Mouse (Mus musculus) stomach, embryonic 14.5 days (tissue): Measurements from ENCODE around the gene Zdhhc25. TPM values are rescaled to one million over a fixed set of nuclear protein-coding genes. Genes with fewer than 3 reads are reported as not detected.

Experiments used
- ATAC-seq: fragments of 200-750 bp; cut with Nextera tagmentation; 2 replicates; pipeline ENCODE4 v1.8.0; 2017; ENCODE audit warnings: low read depth, moderate TSS enrichment; ENCODE audit not compliant: insufficient number of reproducible peaks, insufficient read depth, low FRiP score
- H3K27ac ChIP-seq: fragments of 300-500 bp; sonication (generic); 2 replicates; pipeline ENCODE4 v1.5.1; 2014; ENCODE audit warnings: mild to moderate bottlenecking, low read length, moderate library complexity, mixed read lengths
- H3K27me3 ChIP-seq: fragments of 300-500 bp; sonication (generic); 2 replicates; pipeline ENCODE4 v1.6.1; 2014; ENCODE audit warnings: low read length, control low read depth, mixed read lengths; ENCODE audit not compliant: control insufficient read depth, insufficient read depth
- H3K36me3 ChIP-seq: fragments of 300-500 bp; sonication (generic); 2 replicates; pipeline ENCODE4 v1.6.1; 2014; ENCODE audit warnings: mild to moderate bottlenecking, control low read depth, low read length, moderate library complexity, mixed read lengths; ENCODE audit not compliant: control insufficient read depth, insufficient read depth
- H3K4me1 ChIP-seq: fragments of 300-500 bp; sonication (generic); 2 replicates; pipeline ENCODE4 v1.6.1; 2014; ENCODE audit warnings: low read length, control low read depth, mixed read lengths; ENCODE audit not compliant: control insufficient read depth, insufficient read depth
- H3K4me2 ChIP-seq: fragments of 300-500 bp; sonication (generic); replicated peaks from 2 replicates; pipeline ENCODE4 v1.6.1; 2014; ENCODE audit warnings: low read depth, low read length, control low read depth
- H3K4me3 ChIP-seq: fragments of 300-500 bp; sonication (generic); 2 replicates; pipeline ENCODE4 v1.5.1; 2014; ENCODE audit warnings: low read depth, low read length, control low read depth
- H3K9ac ChIP-seq: fragments of 300-500 bp; sonication (generic); replicated peaks from 2 replicates; pipeline ENCODE4 v1.6.1; 2014; ENCODE audit warnings: low read depth, mild to moderate bottlenecking, control low read depth, low read length, moderate library complexity, mixed read lengths
- H3K9me3 ChIP-seq: fragments of 300-500 bp; sonication (generic); 2 replicates; pipeline ENCODE4 v1.6.1; 2016; ENCODE audit warnings: low read depth, low read length, control low read depth; ENCODE audit not compliant: control insufficient read depth
- WGBS: fragments of 180-500 bp; shearing (Covaris S2); extraction: QIAGEN DNeasy Blood & Tissue Kit; methylation state at CpG from one replicate; pipeline ENCODE4 v1.1.7; 2014; 5-methylcytosine and 5-hydroxymethylcytosine counted together
- polyA plus RNA-seq: library from polyadenylated mRNA; unstranded; fragments of >200 nt; fragmentation: Nextera tagmentation; extraction: Ambion mirVana; gene quantifications from 2 replicates; pipeline ENCODE4 v1.2.1, GENCODE M21; 2014

The Zdhhc25 gene
- polyA plus RNA-seq = not detected in 2 replicates

GRCm38 (mm10) chr15:88600002-88600401 is at the start of gene Zdhhc25:
Zdhhc25 (plus strand) TSS chr15:88600302.
- no peak within 1 kb of the TSS for H3K27ac ChIP-seq
- no peaks in the 10 kb centered on the region for H3K9me3 ChIP-seq
- H3K4me3 ChIP-seq = no peak within 1 kb of the TSS
- H3K36me3 ChIP-seq = no peaks in the 10 kb centered on the region
- no peak within 1 kb of the TSS for H3K9ac ChIP-seq
- no peak within 1 kb of the TSS for H3K4me2 ChIP-seq
- H3K27me3 ChIP-seq = no peaks in the 10 kb centered on the region
- no peak for ATAC-seq
- no peaks in the 10 kb centered on the region for H3K4me1 ChIP-seq
- 91% methylated on average over 4 of the region's 4 CpGs for WGBS

GRCm38 (mm10) chr15:88552852-88553251 is 47.2 kb upstream of the Zdhhc25 start:
- no peaks in the 10 kb centered on the region for H3K36me3 ChIP-seq
- H3K27ac ChIP-seq = no peak overlapping the region
- H3K4me2 ChIP-seq = no peak overlapping the region
- H3K9ac ChIP-seq = no peak overlapping the region
- H3K27me3 ChIP-seq = no peaks in the 10 kb centered on the region
- WGBS = 82% methylated on average over 9 of the region's 9 CpGs
- no peaks in the 10 kb centered on the region for H3K4me1 ChIP-seq
- no peak for ATAC-seq
- no peak overlapping the region for H3K4me3 ChIP-seq
- no peaks in the 10 kb centered on the region for H3K9me3 ChIP-seq

- H3K9ac ChIP-seq = no peak overlapping the region
- no peak for ATAC-seq
- no peak overlapping the region for H3K4me3 ChIP-seq
- no peaks in the 10 kb centered on the region for H3K4me1 ChIP-seq
- WGBS = 23% methylated on average over 8 of the region's 8 CpGs
- no peaks in the 10 kb centered on the region for H3K9me3 ChIP-seq
- H3K27ac ChIP-seq = no peak overlapping the region
- no peaks in the 10 kb centered on the region for H3K36me3 ChIP-seq
- H3K4me2 ChIP-seq = no peak overlapping the region
- no peaks in the 10 kb centered on the region for H3K27me3 ChIP-seq
Observed at GRCm38 (mm10) chr15:88555476-88555875, 44.6 kb upstream of the Zdhhc25 start.

GRCm38 (mm10) chr15:88560637-88561036 is 39.5 kb upstream of the Zdhhc25 start:
- H3K4me2 ChIP-seq = no peak overlapping the region
- H3K4me1 ChIP-seq = no peaks in the 10 kb centered on the region
- no peak overlapping the region for H3K9ac ChIP-seq
- no peaks in the 10 kb centered on the region for H3K36me3 ChIP-seq
- ATAC-seq = no peak
- H3K4me3 ChIP-seq = no peak overlapping the region
- WGBS = 45% methylated on average over 6 of the region's 6 CpGs
- H3K27me3 ChIP-seq = no peaks in the 10 kb centered on the region
- H3K27ac ChIP-seq = no peak overlapping the region
- no peaks in the 10 kb centered on the region for H3K9me3 ChIP-seq

- H3K4me1 ChIP-seq = no peaks in the 10 kb centered on the region
- no peak overlapping the region for H3K4me3 ChIP-seq
- H3K9me3 ChIP-seq = no peaks in the 10 kb centered on the region
- no peak overlapping the region for H3K9ac ChIP-seq
- no peak for ATAC-seq
- 4% methylated on average over 22 of the region's 22 CpGs for WGBS
- H3K27ac ChIP-seq = no peak overlapping the region
- no peak overlapping the region for H3K4me2 ChIP-seq
- H3K27me3 ChIP-seq = no peaks in the 10 kb centered on the region
- no peaks in the 10 kb centered on the region for H3K36me3 ChIP-seq
Observed at GRCm38 (mm10) chr15:88561058-88561730, 38.9 kb upstream of the Zdhhc25 start.

GRCm38 (mm10) chr15:88565307-88565706 is 34.8 kb upstream of the Zdhhc25 start:
- Histone ChIP-seq H3K36me3 (no peaks in the 10 kb centered on the region), H3K27ac (no peak overlapping the region), H3K27me3 (no peaks in the 10 kb centered on the region), H3K9ac (no peak overlapping the region), H3K9me3 (no peaks in the 10 kb centered on the region), H3K4me3 (no peak overlapping the region), H3K4me2 (no peak overlapping the region), H3K4me1 (no peaks in the 10 kb centered on the region)
- WGBS = 81% methylated on average over 9 of the region's 9 CpGs
- ATAC-seq = no peak

- no peak overlapping the region for H3K4me3 ChIP-seq
- no peak overlapping the region for H3K27ac ChIP-seq
- ATAC-seq = no peak
- no peaks in the 10 kb centered on the region for H3K9me3 ChIP-seq
- no peaks in the 10 kb centered on the region for H3K27me3 ChIP-seq
- H3K4me2 ChIP-seq = no peak overlapping the region
- no peaks in the 10 kb centered on the region for H3K36me3 ChIP-seq
- WGBS = 68% methylated on average over 4 of the region's 4 CpGs
- no peaks in the 10 kb centered on the region for H3K4me1 ChIP-seq
- H3K9ac ChIP-seq = no peak overlapping the region
Observed at GRCm38 (mm10) chr15:88565806-88566205, 34.3 kb upstream of the Zdhhc25 start.

- ATAC-seq = no peak
- H3K27ac ChIP-seq = no peak overlapping the region
- no peak overlapping the region for H3K4me2 ChIP-seq
Observed at GRCm38 (mm10) chr15:88570697-88571096, 29.4 kb upstream of the Zdhhc25 start.

GRCm38 (mm10) chr15:88579461-88579860 is 20.6 kb upstream of the Zdhhc25 start:
- H3K27ac ChIP-seq = no peak overlapping the region
- no peak overlapping the region for H3K4me2 ChIP-seq
- H3K9me3 ChIP-seq = no peaks in the 10 kb centered on the region
- H3K4me3 ChIP-seq = no peak overlapping the region
- H3K36me3 ChIP-seq = no peaks in the 10 kb centered on the region
- WGBS = 79% methylated on average over 6 of the region's 6 CpGs
- H3K9ac ChIP-seq = no peak overlapping the region
- H3K4me1 ChIP-seq = no peaks in the 10 kb centered on the region
- no peaks in the 10 kb centered on the region for H3K27me3 ChIP-seq
- no peak for ATAC-seq

More at GRCm38 (mm10) chr15:88570697-88571096, 29.4 kb upstream of the Zdhhc25 start:
- Histone ChIP-seq H3K4me3 (no peak overlapping the region), H3K9ac (no peak overlapping the region), H3K36me3 (no peaks in the 10 kb centered on the region), H3K27me3 (no peaks in the 10 kb centered on the region), H3K4me1 (no peaks in the 10 kb centered on the region), H3K9me3 (no peaks in the 10 kb centered on the region)
- WGBS = 77% methylated on average over 17 of the region's 17 CpGs
